Mouse (Mus musculus): ENCODE data around the gene Eipr1.
"Not testable (repeated sequence)": the region's sequence is repeated elsewhere in the genome, so short reads cannot be mapped to it uniquely, and the experiment has no call there.

The Eipr1 gene

GRCm38 (mm10) chr12:28874781-28875251 lies 123.2 kb downstream of the Eipr1 start:
- no peak for ATAC-seq (ENCODE audit: insufficient number of reproducible peaks, low FRiP score, low TSS enrichment)

GRCm38 (mm10) chr12:28875471-28875870 lies 123.9 kb downstream of the Eipr1 start:
- ATAC-seq (ENCODE audit: insufficient number of reproducible peaks, low FRiP score, low TSS enrichment), result no peak

GRCm38 (mm10) chr12:28880471-28880870 lies 128.9 kb downstream of the Eipr1 start:
- no peak; the same call in 1 of the 2 replicates for ATAC-seq (ENCODE audit: insufficient number of reproducible peaks, low FRiP score, low TSS enrichment)

GRCm38 (mm10) chr12:28887712-28888111 lies 136.1 kb downstream of the Eipr1 start:
- ATAC-seq (ENCODE audit: insufficient number of reproducible peaks, low FRiP score, low TSS enrichment), result no peak

GRCm38 (mm10) chr12:28889068-28889674 lies 137.6 kb downstream of the Eipr1 start:
- no peak for ATAC-seq (ENCODE audit: insufficient number of reproducible peaks, low FRiP score, low TSS enrichment)

- ATAC-seq (ENCODE audit: insufficient number of reproducible peaks, low FRiP score, low TSS enrichment), result no peak
Measured at GRCm38 (mm10) chr12:28891523-28891922, 139.9 kb downstream of the Eipr1 start.

GRCm38 (mm10) chr12:28896577-28896976 lies 145.0 kb downstream of the Eipr1 start:
- ATAC-seq (ENCODE audit: insufficient number of reproducible peaks, low FRiP score, low TSS enrichment), result no peak

- ATAC-seq (ENCODE audit: insufficient number of reproducible peaks, low FRiP score, low TSS enrichment), result no peak
Measured at GRCm38 (mm10) chr12:28898307-28898706, 146.7 kb downstream of the Eipr1 start.

- ATAC-seq (ENCODE audit: insufficient number of reproducible peaks, low FRiP score, low TSS enrichment), result no peak
Measured at GRCm38 (mm10) chr12:28899696-28900095, 148.1 kb downstream of the Eipr1 start.

GRCm38 (mm10) chr12:28900341-28900740 lies 148.7 kb downstream of the Eipr1 start:
- ATAC-seq (ENCODE audit: insufficient number of reproducible peaks, low FRiP score, low TSS enrichment), result no peak

- ATAC-seq (ENCODE audit: insufficient number of reproducible peaks, low FRiP score, low TSS enrichment), result no peak
Measured at GRCm38 (mm10) chr12:28902132-28902531, 150.5 kb downstream of the Eipr1 start.

- ATAC-seq (ENCODE audit: insufficient number of reproducible peaks, low FRiP score, low TSS enrichment), result no peak
Measured at GRCm38 (mm10) chr12:28903082-28903481, 151.5 kb downstream of the Eipr1 start.

- ATAC-seq (ENCODE audit: insufficient number of reproducible peaks, low FRiP score, low TSS enrichment), result no peak
Measured at GRCm38 (mm10) chr12:28905486-28905885, 153.9 kb downstream of the Eipr1 start.

GRCm38 (mm10) chr12:28906016-28906415 lies 154.4 kb downstream of the Eipr1 start:
- no peak for ATAC-seq (ENCODE audit: insufficient number of reproducible peaks, low FRiP score, low TSS enrichment)

- ATAC-seq (ENCODE audit: insufficient number of reproducible peaks, low FRiP score, low TSS enrichment), result no peak
Measured at GRCm38 (mm10) chr12:28906809-28907297, 155.2 kb downstream of the Eipr1 start.

- no peak for ATAC-seq (ENCODE audit: insufficient number of reproducible peaks, low FRiP score, low TSS enrichment)
Measured at GRCm38 (mm10) chr12:28907814-28908213, 156.2 kb downstream of the Eipr1 start.

GRCm38 (mm10) chr12:28909851-28910250 lies 158.2 kb downstream of the Eipr1 start:
- ATAC-seq (ENCODE audit: insufficient number of reproducible peaks, low FRiP score, low TSS enrichment), result no peak; the same call in 1 of the 2 replicates

GRCm38 (mm10) chr12:28910568-28910967 lies 159.0 kb downstream of the Eipr1 start:
- no peak for ATAC-seq (ENCODE audit: insufficient number of reproducible peaks, low FRiP score, low TSS enrichment)

GRCm38 (mm10) chr12:28912351-28912936 lies 160.8 kb downstream of the Eipr1 start:
- no peak for ATAC-seq (ENCODE audit: insufficient number of reproducible peaks, low FRiP score, low TSS enrichment)

- no peak for ATAC-seq (ENCODE audit: insufficient number of reproducible peaks, low FRiP score, low TSS enrichment)
Measured at GRCm38 (mm10) chr12:28913099-28913498, 161.5 kb downstream of the Eipr1 start.

GRCm38 (mm10) chr12:28914056-28914455 lies 162.5 kb downstream of the Eipr1 start:
- ATAC-seq (ENCODE audit: insufficient number of reproducible peaks, low FRiP score, low TSS enrichment), result not testable (repeated sequence)

All from cerebellum, adult (tissue).